Mouse (Mus musculus): ENCODE results near the gene Nrl.

The Nrl gene

GRCm38 (mm10) chr14:55527940-55528339, 3.2 kb upstream of the Nrl start:
- no peak for DNase-seq (ENCODE audit: low spot score)

- DNase-seq (ENCODE audit: low spot score), result no peak
These were observed 1.9 kb upstream of the Nrl start for GRCm38 (mm10) chr14:55526674-55527073.

- DNase-seq (ENCODE audit: low spot score), result no peak
These were observed 719 bp downstream of the Nrl start for GRCm38 (mm10) chr14:55524062-55524461.

- no peak for DNase-seq (ENCODE audit: low spot score)
These were observed 4.1 kb downstream of the Nrl start for GRCm38 (mm10) chr14:55520451-55521361.

- DNase-seq (ENCODE audit: low spot score), result no peak
These were observed 5.2 kb downstream of the Nrl start for GRCm38 (mm10) chr14:55519604-55520003.

GRCm38 (mm10) chr14:55518897-55519296, 5.9 kb downstream of the Nrl start:
- no peak for DNase-seq (ENCODE audit: low spot score)

- no peak for DNase-seq (ENCODE audit: low spot score)
These were observed 8.9 kb downstream of the Nrl start for GRCm38 (mm10) chr14:55515846-55516245.

GRCm38 (mm10) chr14:55513927-55514326, 10.9 kb downstream of the Nrl start:
- DNase-seq (ENCODE audit: low spot score), result no peak

- DNase-seq (ENCODE audit: low spot score), result no peak
These were observed 13.7 kb downstream of the Nrl start for GRCm38 (mm10) chr14:55511037-55511436.

- DNase-seq (ENCODE audit: low spot score), result no peak
These were observed 14.6 kb downstream of the Nrl start, which contains the start of gene Cpne6 for GRCm38 (mm10) chr14:55510125-55510731. Gene Cpne6, plus strand, starts transcription at chr14:55510445.

GRCm38 (mm10) chr14:55509540-55509939, 15.2 kb downstream of the Nrl start:
- DNase-seq (ENCODE audit: low spot score), result no peak

GRCm38 (mm10) chr14:55507801-55508200, 17.0 kb downstream of the Nrl start:
- no peak for DNase-seq (ENCODE audit: low spot score)

GRCm38 (mm10) chr14:55505612-55506011, 19.2 kb downstream of the Nrl start:
- no peak for DNase-seq (ENCODE audit: low spot score)

GRCm38 (mm10) chr14:55497449-55497821, 27.3 kb downstream of the Nrl start:
- DNase-seq (ENCODE audit: low spot score), result peak; percentile 86

GRCm38 (mm10) chr14:55496761-55497448, 27.9 kb downstream of the Nrl start:
- DNase-seq (ENCODE audit: low spot score), result no peak

GRCm38 (mm10) chr14:55495509-55496240, 29.1 kb downstream of the Nrl start:
- DNase-seq (ENCODE audit: low spot score), result no peak

- DNase-seq (ENCODE audit: low spot score), result no peak
These were observed 32.7 kb downstream of the Nrl start for GRCm38 (mm10) chr14:55492103-55492502.

GRCm38 (mm10) chr14:55491291-55491833, 33.4 kb downstream of the Nrl start:
- no peak for DNase-seq (ENCODE audit: low spot score)

- peak; percentile 34 for DNase-seq (ENCODE audit: low spot score)
These were observed 34.2 kb downstream of the Nrl start, which contains the start of gene Carmil3 for GRCm38 (mm10) chr14:55490361-55491201. Gene Carmil3, plus strand, starts transcription at chr14:55490651.

- DNase-seq (ENCODE audit: low spot score), result no peak
These were observed 37.9 kb downstream of the Nrl start for GRCm38 (mm10) chr14:55486836-55487235.

Data from ovary, postnatal 10 days (tissue).